30 mouse cellular contexts compared by ENCODE assay signal in the genomic region with DNA sequence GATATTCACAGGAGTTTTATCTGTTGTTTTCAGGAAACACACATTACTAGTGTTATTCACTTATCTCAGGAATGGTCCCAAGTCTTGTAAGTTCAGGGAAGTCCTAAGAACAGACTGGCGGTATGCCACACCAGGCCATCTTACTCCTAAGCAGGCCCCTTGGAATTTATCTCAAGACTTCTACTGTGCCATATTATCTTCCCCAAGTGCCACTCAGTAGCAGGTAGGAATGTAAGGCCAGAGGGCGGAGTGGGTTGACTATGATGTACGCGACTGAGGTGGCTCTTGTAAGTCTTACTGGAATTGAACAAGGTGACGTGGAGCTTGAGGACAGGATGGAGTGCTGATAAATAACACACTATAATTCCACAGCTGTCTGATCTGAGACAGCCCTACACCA.
DNase-seq lines count a peak whose midpoint lies in the region; ATAC-seq and TF ChIP-seq lines count a peak whose summit lies in the region.
"Had no signal": no experiment of that assay in that cellular context is flagged by ENCODE, and none has a peak within 500 bp of the region (broad histone marks: within the 10 kb centered on the region; RNA-seq: fewer than 3 reads in every experiment).

No protein-coding gene starts in this region.

- H3K27me3 ChIP-seq in intestine, postnatal 0 days (replicated peaks; ENCODE audit: control insufficient read depth, insufficient read depth, low read length) = no peaks in the 10 kb centered on the region
- no peaks in the 10 kb centered on the region for H3K27me3 ChIP-seq in intestine, embryonic 16.5 days (replicated peaks; ENCODE audit: control insufficient read depth, insufficient read depth, low read length)
- H3K27me3 ChIP-seq in lung, embryonic 15.5 days = no peaks in the 10 kb centered on the region
- no peaks in the 10 kb centered on the region for H3K27me3 ChIP-seq in lung, postnatal 0 days (replicated peaks; ENCODE audit: insufficient read depth, low read length)
- H3K27me3 ChIP-seq in forebrain, embryonic 12.5 days = 0 out of 2 replicates have a peak, but pooled peaks cover 4% of the 10 kb centered on the region
- H3K27me3 ChIP-seq: CH12.LX; embryonic facial prominence, embryonic 13.5 days; embryonic facial prominence, embryonic 15.5 days; forebrain, embryonic 13.5 days; forebrain, embryonic 15.5 days; Patski had no signal

- no peak overlapping the region for H3K9ac ChIP-seq in intestine, postnatal 0 days (ENCODE audit: low read depth, low read length)
- no peak overlapping the region for H3K9ac ChIP-seq in intestine, embryonic 16.5 days (ENCODE audit: low read depth, low read length)
- H3K9ac ChIP-seq in lung, embryonic 15.5 days = no peak overlapping the region
- no peak overlapping the region for H3K9ac ChIP-seq in lung, postnatal 0 days (replicated peaks; ENCODE audit: low read depth)
- H3K9ac ChIP-seq in forebrain, embryonic 12.5 days = no peak overlapping the region
- H3K9ac ChIP-seq: embryonic facial prominence, embryonic 13.5 days; embryonic facial prominence, embryonic 15.5 days; forebrain, embryonic 13.5 days; forebrain, embryonic 15.5 days had no signal

- no peaks in the 10 kb centered on the region; the same call in 1 of the 2 replicates for H3K4me1 ChIP-seq in intestine, postnatal 0 days (replicated peaks; ENCODE audit: control insufficient read depth, insufficient read depth, low read length)
- H3K4me1 ChIP-seq in intestine, embryonic 16.5 days (ENCODE audit: control insufficient read depth, insufficient read depth, low read length) = 0 out of 2 replicates have a peak, but pooled peaks cover 4% of the 10 kb centered on the region
- H3K4me1 ChIP-seq in lung, embryonic 15.5 days = no peaks in the 10 kb centered on the region
- H3K4me1 ChIP-seq in lung, adult 2 months (ENCODE audit: control insufficient read depth, insufficient read depth, low read length) = no peaks in the 10 kb centered on the region; the same call in 1 of the 2 replicates
- no peaks in the 10 kb centered on the region for H3K4me1 ChIP-seq in lung, postnatal 0 days (ENCODE audit: insufficient read depth, low read depth, low read length)
- H3K4me1 ChIP-seq in forebrain, embryonic 12.5 days = 0 out of 2 replicates have a peak, but pooled peaks cover 3% of the 10 kb centered on the region
- H3K4me1 ChIP-seq: embryonic facial prominence, embryonic 13.5 days; embryonic facial prominence, embryonic 15.5 days; forebrain, embryonic 10.5 days; forebrain, embryonic 13.5 days; forebrain, embryonic 15.5 days had no signal

- H3K27ac ChIP-seq in intestine, postnatal 0 days (ENCODE audit: low read depth, low read length) = no peak overlapping the region
- H3K27ac ChIP-seq in intestine, embryonic 16.5 days (ENCODE audit: low read length) = no peak overlapping the region
- H3K27ac ChIP-seq in lung, embryonic 15.5 days = no peak overlapping the region
- H3K27ac ChIP-seq in lung, postnatal 0 days (ENCODE audit: low read length) = 0 out of 2 replicates have a peak overlapping the region, but pooled peaks have one; percentile 7
- no peak overlapping the region for H3K27ac ChIP-seq in forebrain, embryonic 12.5 days
- H3K27ac ChIP-seq: embryonic facial prominence, embryonic 13.5 days; embryonic facial prominence, embryonic 15.5 days; forebrain, embryonic 10.5 days; forebrain, embryonic 13.5 days; forebrain, embryonic 15.5 days had no signal

- peaks cover 12% of the 10 kb centered on the region; the same call in 1 of the 2 replicates for H3K36me3 ChIP-seq in intestine, postnatal 0 days (ENCODE audit: control insufficient read depth, insufficient read depth)
- H3K36me3 ChIP-seq in intestine, embryonic 16.5 days (ENCODE audit: control insufficient read depth, insufficient read depth, low read length) = no peaks in the 10 kb centered on the region
- H3K36me3 ChIP-seq in lung, embryonic 15.5 days = no peaks in the 10 kb centered on the region
- H3K36me3 ChIP-seq in lung, postnatal 0 days (ENCODE audit: insufficient read depth, low read length) = no peaks in the 10 kb centered on the region
- no peaks in the 10 kb centered on the region for H3K36me3 ChIP-seq in forebrain, embryonic 12.5 days (replicated peaks)
- H3K36me3 ChIP-seq: embryonic facial prominence, embryonic 13.5 days; embryonic facial prominence, embryonic 15.5 days; forebrain, embryonic 10.5 days; forebrain, embryonic 15.5 days; G1E had no signal

- ATAC-seq in intestine, postnatal 0 days = peak; percentile 26; the same call in 1 of the 2 replicates
- ATAC-seq in intestine, embryonic 16.5 days = no peak
- ATAC-seq in lung, embryonic 15.5 days (ENCODE audit: borderline replicate concordance, extremely low read depth, low FRiP score, low TSS enrichment) = peak; percentile 59; the same call in 1 of the 2 replicates
- peak; percentile 96 for ATAC-seq in lung, postnatal 0 days
- ATAC-seq in forebrain, embryonic 12.5 days (ENCODE audit: low FRiP score) = no peak
- ATAC-seq: activated CD4-positive, CD25-positive, alpha-beta regulatory T cell, adult 4 months; CD4-positive, CD25-positive, alpha-beta regulatory T cell, adult 4 months; forebrain, embryonic 13.5 days; forebrain, embryonic 15.5 days; Patski had no signal

- TF ChIP-seq POLR2A in lung, adult 2 months (IDR thresholded peaks at IDR 0.05; ENCODE audit: borderline replicate concordance, extremely low read depth, low read depth, low read length) = no peak

- H3K4me3 ChIP-seq in intestine, postnatal 0 days (ENCODE audit: low read depth, low read length) = no peak overlapping the region
- H3K4me3 ChIP-seq in intestine, embryonic 16.5 days (ENCODE audit: low read length) = no peak overlapping the region
- H3K4me3 ChIP-seq in lung, embryonic 15.5 days = no peak overlapping the region
- H3K4me3 ChIP-seq in lung, adult 2 months (replicated peaks; ENCODE audit: extremely low read depth, low read depth, low read length) = no peak overlapping the region
- no peak overlapping the region for H3K4me3 ChIP-seq in lung, postnatal 0 days (ENCODE audit: low read depth, low read length)
- no peak overlapping the region for H3K4me3 ChIP-seq in forebrain, embryonic 12.5 days (replicated peaks)
- H3K4me3 ChIP-seq: embryonic facial prominence, embryonic 13.5 days; embryonic facial prominence, embryonic 15.5 days; erythroblast, embryonic 14.5 days; forebrain, embryonic 10.5 days; forebrain, embryonic 13.5 days; forebrain, embryonic 15.5 days had no signal

- peak; percentile 99 for TF ChIP-seq EP300 in lung, postnatal 0 days (IDR thresholded peaks at IDR 0.05)

- H3K9me3 ChIP-seq in intestine, postnatal 0 days (ENCODE audit: control insufficient read depth) = no peaks in the 10 kb centered on the region
- H3K9me3 ChIP-seq in intestine, embryonic 16.5 days (ENCODE audit: control insufficient read depth, low read length) = no peaks in the 10 kb centered on the region
- H3K9me3 ChIP-seq in lung, embryonic 15.5 days = no peaks in the 10 kb centered on the region
- H3K9me3 ChIP-seq in lung, postnatal 0 days (ENCODE audit: low read length) = no peaks in the 10 kb centered on the region
- H3K9me3 ChIP-seq in forebrain, embryonic 12.5 days = no peaks in the 10 kb centered on the region
- H3K9me3 ChIP-seq: embryonic facial prominence, embryonic 13.5 days; embryonic facial prominence, embryonic 15.5 days; forebrain, embryonic 10.5 days; forebrain, embryonic 13.5 days; forebrain, embryonic 15.5 days; G1E had no signal

- no peak overlapping the region for H3K4me2 ChIP-seq in intestine, postnatal 0 days (replicated peaks; ENCODE audit: low read depth)
- no peak overlapping the region for H3K4me2 ChIP-seq in intestine, embryonic 16.5 days (ENCODE audit: low read depth, low read length)
- no peak overlapping the region for H3K4me2 ChIP-seq in lung, embryonic 15.5 days
- no peak overlapping the region for H3K4me2 ChIP-seq in lung, postnatal 0 days (replicated peaks; ENCODE audit: low read depth, low read length)
- H3K4me2 ChIP-seq in forebrain, embryonic 12.5 days = no peak overlapping the region
- H3K4me2 ChIP-seq: embryonic facial prominence, embryonic 13.5 days; embryonic facial prominence, embryonic 15.5 days; forebrain, embryonic 13.5 days; forebrain, embryonic 15.5 days had no signal

- 66% methylated on average over 5 of the region's 5 CpGs for WGBS in intestine, postnatal 0 days
- 79% methylated on average over 5 of the region's 5 CpGs for WGBS in intestine, embryonic 16.5 days
- WGBS in lung, embryonic 15.5 days = 62% methylated on average over 5 of the region's 5 CpGs
- WGBS in lung, adult 2 months = 82% methylated on average over 5 of the region's 5 CpGs
- 58% methylated on average over 5 of the region's 5 CpGs for WGBS in lung, postnatal 0 days
- WGBS in forebrain, embryonic 12.5 days = 96% methylated on average over 5 of the region's 5 CpGs

- no peak for TF ChIP-seq CTCF in intestine, postnatal 0 days (IDR thresholded peaks at IDR 0.05; ENCODE audit: low read depth)
- TF ChIP-seq CTCF in lung, adult 2 months (IDR thresholded peaks at IDR 0.05; ENCODE audit: insufficient read depth, low read length) = no peak
- TF ChIP-seq CTCF in lung, postnatal 0 days (IDR thresholded peaks at IDR 0.05) = no peak

- DNase-seq in lung, adult 2 months = no peak
- DNase-seq in lung, postnatal 0 days (ENCODE audit: low spot score) = peak; percentile 81
- peak; percentile 30 for DNase-seq in lung, postnatal 36 days
- no peak for DNase-seq in adrenal gland, postnatal 4 days (ENCODE audit: low spot score in 2 of 2)
- DNase-seq: adrenal gland, adult 8-10 months; adrenal gland, postnatal 14 days; adrenal gland, postnatal 36 days; B cell, adult 2 months; cerebellum, adult 11 months; cerebellum, adult 18-20 months; cerebellum, adult 8-10 months; cerebellum, adult 9-11 months; cerebellum, postnatal 14 days; cerebellum, postnatal 36 days; embryo, embryonic 11 days had no signal

Comparison
In these comparisons a context has a peak if more than half of its experiments do, and no peak if none do; other contexts are left out.
1. ATAC-seq: peak in intestine, postnatal 0 days (single experiment), lung, embryonic 15.5 days (single experiment) and lung, postnatal 0 days (single experiment); none in intestine, embryonic 16.5 days (single experiment) and forebrain, embryonic 12.5 days (single experiment).
2. DNase-seq: peak in lung, postnatal 0 days (single experiment) and lung, postnatal 36 days (single experiment); none in lung, adult 2 months (single experiment) and adrenal gland, postnatal 4 days (0 of 2).